Mouse (Mus musculus): Measurements from ENCODE around the gene Cd22. TPM values are rescaled to one million over a fixed set of nuclear protein-coding genes. Genes with fewer than 3 reads are reported as not detected.

The Cd22 gene
- polyA plus RNA-seq, 1 experiment from 2014 or later = not detected

DNA sequence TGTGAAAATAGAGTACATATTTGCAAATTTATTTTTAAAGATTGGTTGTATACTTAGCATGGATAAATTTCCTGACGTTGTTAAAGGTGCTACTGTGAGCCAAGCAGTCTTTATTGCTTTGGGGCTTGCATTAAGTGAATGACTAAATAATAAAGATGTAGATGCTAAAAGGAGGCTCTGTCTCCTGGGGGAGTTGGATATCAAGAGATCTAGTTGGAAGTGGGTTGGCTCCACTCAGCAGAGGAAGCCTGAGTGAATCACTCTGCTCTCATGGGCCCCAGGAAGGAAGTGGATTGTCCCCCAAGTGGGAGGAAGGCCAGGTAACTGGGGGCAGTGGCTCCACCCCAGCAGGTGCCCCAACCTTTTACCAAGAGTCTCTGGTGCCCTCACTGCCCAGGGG, 22.4 kb downstream of the Cd22 start:
- Histone ChIP-seq H3K4me1 (ENCODE audit: control insufficient read depth, insufficient read depth, low read length) (no peaks in the 10 kb centered on the region), H3K9ac (replicated peaks; ENCODE audit: low read depth, low read length) (no peak overlapping the region)
- WGBS = 76% methylated on average over 1 of the region's 1 CpGs

DNA sequence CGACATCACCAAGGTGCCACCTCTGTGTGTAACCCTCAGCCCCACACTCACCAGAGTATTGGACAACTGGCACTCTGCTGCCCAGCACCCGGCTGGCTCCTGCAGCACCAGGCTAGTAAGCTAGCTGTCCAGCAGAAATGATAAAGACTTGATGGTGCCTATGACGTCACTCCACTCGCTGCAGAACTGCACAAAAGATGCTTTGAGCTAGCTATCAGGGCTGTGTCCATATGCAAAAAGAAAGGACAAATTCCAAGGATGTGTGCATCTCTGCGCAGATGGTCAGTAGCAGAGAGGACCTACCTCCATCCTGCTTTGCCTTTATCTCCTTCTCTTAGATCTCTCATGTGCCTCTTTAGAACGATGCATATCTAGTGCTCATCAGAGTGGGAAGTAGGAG, 24.1 kb downstream of the Cd22 start, which contains the start of gene Ffar3:
Ffar3 (minus strand) TSS at position 101 of the 400 bp plus-strand sequence.
- no peaks in the 10 kb centered on the region for H3K4me1 ChIP-seq (ENCODE audit: control insufficient read depth, insufficient read depth, low read length)
- H3K9me3 ChIP-seq (ENCODE audit: control insufficient read depth, low read length) = no peaks in the 10 kb centered on the region
- H3K4me3 ChIP-seq (ENCODE audit: low read depth, low read length) = no peak within 1 kb of the TSS
- H3K27ac ChIP-seq (ENCODE audit: low read depth, low read length) = no peak within 1 kb of the TSS
- H3K36me3 ChIP-seq (ENCODE audit: control insufficient read depth, insufficient read depth, low read length) = no peaks in the 10 kb centered on the region
- no peak for ATAC-seq (ENCODE audit: low read depth)
- 84% methylated on average over 6 of the region's 6 CpGs for WGBS
- no peaks in the 10 kb centered on the region for H3K27me3 ChIP-seq (ENCODE audit: control insufficient read depth, insufficient read depth, low read length)
- H3K9ac ChIP-seq (replicated peaks; ENCODE audit: low read depth, low read length) = no peak within 1 kb of the TSS
- no peak within 1 kb of the TSS for H3K4me2 ChIP-seq (ENCODE audit: low read depth, low read length)

More for the DNA sequence above, 22.4 kb downstream of the Cd22 start:
- Histone ChIP-seq H3K36me3 (ENCODE audit: control insufficient read depth, insufficient read depth, low read length) (no peaks in the 10 kb centered on the region), H3K4me2 (ENCODE audit: low read depth, low read length) (no peak overlapping the region), H3K27me3 (ENCODE audit: control insufficient read depth, insufficient read depth, low read length) (no peaks in the 10 kb centered on the region), H3K9me3 (ENCODE audit: control insufficient read depth, low read length) (no peaks in the 10 kb centered on the region), H3K27ac (ENCODE audit: low read depth, low read length) (no peak overlapping the region), H3K4me3 (ENCODE audit: low read depth, low read length) (no peak overlapping the region)
- ATAC-seq (ENCODE audit: low read depth) = no peak

DNA sequence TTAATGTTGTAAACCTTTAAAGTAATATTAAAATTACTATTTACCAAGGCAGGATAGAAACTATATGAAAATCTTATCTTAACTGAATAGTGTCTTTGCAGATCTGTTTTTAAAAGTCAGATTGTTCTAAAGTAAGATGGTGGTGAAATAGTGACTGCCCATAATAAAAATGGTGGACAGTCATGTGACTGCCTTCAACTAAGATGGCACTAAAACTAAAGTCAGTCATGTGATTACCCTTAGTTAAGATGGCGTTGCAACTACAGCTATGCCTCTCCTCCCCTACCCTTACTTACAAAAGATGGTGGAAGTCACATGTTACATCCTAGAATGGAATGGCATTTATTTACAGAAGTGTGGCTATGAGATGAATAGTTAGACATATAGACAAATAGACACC, 28.7 kb downstream of the Cd22 start:
- ATAC-seq (ENCODE audit: low read depth) = no peak
- Histone ChIP-seq H3K27me3 (ENCODE audit: control insufficient read depth, insufficient read depth, low read length) (no peaks in the 10 kb centered on the region), H3K4me1 (ENCODE audit: control insufficient read depth, insufficient read depth, low read length) (no peaks in the 10 kb centered on the region), H3K9me3 (ENCODE audit: control insufficient read depth, low read length) (no peaks in the 10 kb centered on the region), H3K9ac (replicated peaks; ENCODE audit: low read depth, low read length) (no peak overlapping the region), H3K4me2 (ENCODE audit: low read depth, low read length) (no peak overlapping the region), H3K36me3 (ENCODE audit: control insufficient read depth, insufficient read depth, low read length) (no peaks in the 10 kb centered on the region), H3K27ac (ENCODE audit: low read depth, low read length) (no peak overlapping the region), H3K4me3 (ENCODE audit: low read depth, low read length) (no peak overlapping the region)
- 97% methylated on average over 1 of the region's 1 CpGs for WGBS

- no peak for ATAC-seq (ENCODE audit: low read depth)
- Histone ChIP-seq H3K27me3 (ENCODE audit: control insufficient read depth, insufficient read depth, low read length) (no peaks in the 10 kb centered on the region), H3K9ac (replicated peaks; ENCODE audit: low read depth, low read length) (no peak overlapping the region), H3K4me3 (ENCODE audit: low read depth, low read length) (no peak overlapping the region), H3K4me2 (ENCODE audit: low read depth, low read length) (no peak overlapping the region), H3K4me1 (ENCODE audit: control insufficient read depth, insufficient read depth, low read length) (peaks cover 11% of the 10 kb centered on the region), H3K9me3 (ENCODE audit: control insufficient read depth, low read length) (no peaks in the 10 kb centered on the region), H3K27ac (ENCODE audit: low read depth, low read length) (no peak overlapping the region), H3K36me3 (ENCODE audit: control insufficient read depth, insufficient read depth, low read length) (no peaks in the 10 kb centered on the region)
- WGBS = 59% methylated on average over 6 of the region's 6 CpGs
These were observed 32.2 kb downstream of the Cd22 start for GRCm38 (mm10) chr7:30847934-30848333.

DNA sequence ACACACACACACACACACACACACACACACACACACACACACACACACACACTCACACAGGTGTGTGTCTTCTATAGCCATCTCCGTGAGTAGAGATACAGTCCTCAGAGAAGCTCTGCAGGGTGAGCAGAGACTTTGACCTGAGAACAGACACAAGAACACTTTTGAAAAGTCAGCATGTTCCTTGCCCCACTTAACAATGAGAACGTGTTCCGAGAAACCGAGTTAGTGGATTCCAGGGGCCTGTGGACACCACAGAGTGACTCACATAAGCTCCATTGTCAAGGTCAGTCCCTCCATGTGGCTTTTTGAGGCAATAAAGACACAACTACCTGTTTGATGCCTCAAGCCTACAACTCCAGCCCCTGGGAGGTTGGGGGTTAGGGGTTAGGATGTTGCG, 32.8 kb downstream of the Cd22 start:
- no peak overlapping the region for H3K27ac ChIP-seq (ENCODE audit: low read depth, low read length)
- 84% methylated on average over 5 of the region's 5 CpGs for WGBS
- H3K9ac ChIP-seq (replicated peaks; ENCODE audit: low read depth, low read length) = no peak overlapping the region
- no peak overlapping the region for H3K4me3 ChIP-seq (ENCODE audit: low read depth, low read length)
- no peaks in the 10 kb centered on the region for H3K9me3 ChIP-seq (ENCODE audit: control insufficient read depth, low read length)
- H3K36me3 ChIP-seq (ENCODE audit: control insufficient read depth, insufficient read depth, low read length) = no peaks in the 10 kb centered on the region
- H3K4me1 ChIP-seq (ENCODE audit: control insufficient read depth, insufficient read depth, low read length) = peaks cover 11% of the 10 kb centered on the region
- H3K4me2 ChIP-seq (ENCODE audit: low read depth, low read length) = no peak overlapping the region
- ATAC-seq (ENCODE audit: low read depth) = no peak
- no peaks in the 10 kb centered on the region for H3K27me3 ChIP-seq (ENCODE audit: control insufficient read depth, insufficient read depth, low read length)

GRCm38 (mm10) chr7:30846505-30847053, 33.6 kb downstream of the Cd22 start:
- peaks cover 11% of the 10 kb centered on the region for H3K4me1 ChIP-seq (ENCODE audit: control insufficient read depth, insufficient read depth, low read length)
- WGBS = 76% methylated on average over 2 of the region's 2 CpGs
- no peak for ATAC-seq (ENCODE audit: low read depth)

DNA sequence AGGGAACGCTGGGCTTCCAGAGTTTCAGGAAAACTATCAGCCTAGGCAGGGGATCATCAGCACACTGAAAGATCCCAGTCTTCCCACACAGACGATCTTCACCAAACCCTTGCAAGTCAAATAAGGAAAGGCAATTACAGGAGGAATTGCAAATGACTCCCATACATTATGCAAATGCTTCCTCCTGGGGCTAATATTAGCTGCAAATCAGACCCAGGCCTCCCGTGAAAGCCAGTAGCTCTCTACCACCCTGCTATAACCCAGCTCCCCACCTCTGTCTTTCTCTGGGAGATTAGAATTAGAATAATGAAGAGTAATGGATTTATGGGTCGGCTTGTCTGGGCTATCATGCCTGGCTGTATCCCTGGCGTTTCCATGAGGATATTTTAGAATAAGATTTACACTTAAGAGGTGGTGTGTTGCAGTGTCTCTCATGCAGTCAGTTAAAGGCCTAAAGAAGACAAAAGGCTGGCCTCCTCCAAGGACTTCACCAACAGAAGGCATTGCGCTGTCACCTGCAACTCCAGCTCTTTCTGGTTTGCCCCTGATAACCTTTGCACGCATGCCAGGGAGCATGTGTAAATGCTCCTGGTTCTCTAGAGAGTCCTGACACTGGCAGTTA, 35.4 kb downstream of the Cd22 start:
- Histone ChIP-seq H3K4me3 (ENCODE audit: low read depth, low read length) (no peak overlapping the region), H3K9me3 (ENCODE audit: control insufficient read depth, low read length) (no peaks in the 10 kb centered on the region), H3K36me3 (ENCODE audit: control insufficient read depth, insufficient read depth, low read length) (no peaks in the 10 kb centered on the region), H3K27ac (ENCODE audit: low read depth, low read length) (peak overlapping the region; percentile 66), H3K9ac (replicated peaks; ENCODE audit: low read depth, low read length) (no peak overlapping the region), H3K27me3 (ENCODE audit: control insufficient read depth, insufficient read depth, low read length) (no peaks in the 10 kb centered on the region), H3K4me2 (ENCODE audit: low read depth, low read length) (no peak overlapping the region), H3K4me1 (ENCODE audit: control insufficient read depth, insufficient read depth, low read length) (peaks cover 11% of the 10 kb centered on the region)
- 9% methylated on average over 7 of the region's 7 CpGs for WGBS
- peak; percentile 85 for ATAC-seq (ENCODE audit: low read depth)

More at GRCm38 (mm10) chr7:30846505-30847053, 33.6 kb downstream of the Cd22 start:
- no peaks in the 10 kb centered on the region for H3K27me3 ChIP-seq (ENCODE audit: control insufficient read depth, insufficient read depth, low read length)
- no peaks in the 10 kb centered on the region for H3K9me3 ChIP-seq (ENCODE audit: control insufficient read depth, low read length)
- H3K27ac ChIP-seq (ENCODE audit: low read depth, low read length) = no peak overlapping the region
- H3K4me3 ChIP-seq (ENCODE audit: low read depth, low read length) = no peak overlapping the region
- no peak overlapping the region for H3K9ac ChIP-seq (replicated peaks; ENCODE audit: low read depth, low read length)
- no peak overlapping the region for H3K4me2 ChIP-seq (ENCODE audit: low read depth, low read length)
- H3K36me3 ChIP-seq (ENCODE audit: control insufficient read depth, insufficient read depth, low read length) = no peaks in the 10 kb centered on the region

GRCm38 (mm10) chr7:30842092-30842491, 38.0 kb downstream of the Cd22 start:
- Histone ChIP-seq H3K9ac (replicated peaks; ENCODE audit: low read depth, low read length) (no peak overlapping the region), H3K27me3 (ENCODE audit: control insufficient read depth, insufficient read depth, low read length) (no peaks in the 10 kb centered on the region), H3K4me2 (ENCODE audit: low read depth, low read length) (no peak overlapping the region), H3K4me3 (ENCODE audit: low read depth, low read length) (no peak overlapping the region), H3K4me1 (ENCODE audit: control insufficient read depth, insufficient read depth, low read length) (peaks cover 11% of the 10 kb centered on the region), H3K27ac (ENCODE audit: low read depth, low read length) (no peak overlapping the region), H3K9me3 (ENCODE audit: control insufficient read depth, low read length) (no peaks in the 10 kb centered on the region), H3K36me3 (ENCODE audit: control insufficient read depth, insufficient read depth, low read length) (no peaks in the 10 kb centered on the region)
- ATAC-seq (ENCODE audit: low read depth) = no peak
- 88% methylated on average over 5 of the region's 5 CpGs for WGBS

GRCm38 (mm10) chr7:30841379-30841778, 38.8 kb downstream of the Cd22 start:
- no peak overlapping the region for H3K9ac ChIP-seq (replicated peaks; ENCODE audit: low read depth, low read length)
- no peak overlapping the region for H3K4me3 ChIP-seq (ENCODE audit: low read depth, low read length)
- no peak overlapping the region for H3K27ac ChIP-seq (ENCODE audit: low read depth, low read length)
- no peaks in the 10 kb centered on the region for H3K9me3 ChIP-seq (ENCODE audit: control insufficient read depth, low read length)
- H3K4me1 ChIP-seq (ENCODE audit: control insufficient read depth, insufficient read depth, low read length) = peaks cover 11% of the 10 kb centered on the region
- 75% methylated on average over 4 of the region's 4 CpGs for WGBS
- no peak for ATAC-seq (ENCODE audit: low read depth)
- H3K4me2 ChIP-seq (ENCODE audit: low read depth, low read length) = no peak overlapping the region
- no peaks in the 10 kb centered on the region for H3K36me3 ChIP-seq (ENCODE audit: control insufficient read depth, insufficient read depth, low read length)
- no peaks in the 10 kb centered on the region for H3K27me3 ChIP-seq (ENCODE audit: control insufficient read depth, insufficient read depth, low read length)

Measured in neural tube, embryonic 14.5 days (tissue).